Mouse (Mus musculus) stomach, postnatal 0 days (tissue): ENCODE results near the gene Disp2. TPM values are rescaled to one million over a fixed set of nuclear protein-coding genes. Genes with fewer than 3 reads are reported as not detected.

Experiments used
- ATAC-seq: fragments of 200-750 bp; cut with Nextera tagmentation; 2 replicates; pipeline ENCODE4 v1.8.0; 2017; ENCODE audit not compliant: low FRiP score, low TSS enrichment
- DNase-seq: peaks from one replicate; pipeline ENCODE4 v3.0.0-alpha.2; 2016; ENCODE audit warnings: low spot score
- H3K27ac ChIP-seq: fragments of 300-500 bp; sonication (generic); replicated peaks from 2 replicates; pipeline ENCODE4 v1.5.1; 2014; ENCODE audit warnings: mild to moderate bottlenecking, control low read depth
- H3K27me3 ChIP-seq: fragments of 300-500 bp; sonication (generic); 2 replicates; pipeline ENCODE4 v1.6.1; 2014; ENCODE audit warnings: low read length; ENCODE audit not compliant: control insufficient read depth, insufficient read depth
- H3K36me3 ChIP-seq: fragments of 300-500 bp; sonication (generic); 2 replicates; pipeline ENCODE4 v1.6.1; 2014; ENCODE audit warnings: low read length, mixed read lengths; ENCODE audit not compliant: control insufficient read depth, insufficient read depth
- H3K4me1 ChIP-seq: fragments of 300-500 bp; sonication (generic); replicated peaks from 2 replicates; pipeline ENCODE4 v1.6.1; 2014; ENCODE audit warnings: antibody characterized with exemption; ENCODE audit not compliant: control insufficient read depth, insufficient read depth
- H3K4me2 ChIP-seq: fragments of 300-500 bp; sonication (generic); replicated peaks from 2 replicates; pipeline ENCODE4 v1.6.1; 2014; ENCODE audit warnings: low read depth, mild to moderate bottlenecking, control low read depth, moderate library complexity
- H3K4me3 ChIP-seq: fragments of 300-500 bp; sonication (generic); 2 replicates; pipeline ENCODE4 v1.5.1; 2014; ENCODE audit warnings: low read depth, low read length, control low read depth
- H3K9ac ChIP-seq: fragments of 300-500 bp; sonication (generic); 2 replicates; pipeline ENCODE4 v1.6.1; 2014; ENCODE audit warnings: mild to moderate bottlenecking, low read length, control low read depth, mixed read lengths
- H3K9me3 ChIP-seq: fragments of 300-500 bp; sonication (generic); 2 replicates; pipeline ENCODE4 v1.6.1; 2016; ENCODE audit warnings: low read length; ENCODE audit not compliant: control insufficient read depth
- CTCF ChIP-seq: IDR thresholded peaks from 2 replicates; pipeline ENCODE4 v1.5.1; 2016; ENCODE audit warnings: antibody characterized with exemption, low read depth, mild to moderate bottlenecking, moderate library complexity
- EP300 ChIP-seq: optimal IDR thresholded peaks from 2 replicates; pipeline ENCODE3; 2016; ENCODE audit warnings: antibody characterized with exemption
- WGBS: fragments of 180-500 bp; shearing (Covaris S2); extraction: QIAGEN DNeasy Blood & Tissue Kit; methylation state at CpG from one replicate; pipeline ENCODE4 v1.1.7; 2014; 5-methylcytosine and 5-hydroxymethylcytosine counted together
- polyA plus RNA-seq: library from polyadenylated mRNA; unstranded; fragments of >200 nt; fragmentation: Nextera tagmentation; extraction: Ambion mirVana; gene quantifications from 2 replicates; pipeline ENCODE4 v1.2.1, GENCODE M21; 2015

Disp2 gene
- polyA plus RNA-seq, 1 experiment from 2014 or later: 1.1 TPM

GRCm38 (mm10) chr2:118783093-118783492, 3.6 kb downstream of the Disp2 start:
- no peak for TF ChIP-seq CTCF
- no peak for TF ChIP-seq EP300
- no peak for DNase-seq
- H3K4me3 ChIP-seq: no peak overlapping the region
- no peaks in the 10 kb centered on the region for H3K36me3 ChIP-seq
- no peaks in the 10 kb centered on the region for H3K9me3 ChIP-seq
- 0 out of 2 replicates have a peak, but pooled peaks cover 3% of the 10 kb centered on the region for H3K4me1 ChIP-seq
- ATAC-seq: no peak
- no peak overlapping the region for H3K9ac ChIP-seq
- WGBS: 48% methylated on average over 5 of the region's 5 CpGs
- no peaks in the 10 kb centered on the region for H3K27me3 ChIP-seq
- H3K27ac ChIP-seq: no peak overlapping the region
- H3K4me2 ChIP-seq: no peak overlapping the region

GRCm38 (mm10) chr2:118783663-118784062, 4.1 kb downstream of the Disp2 start:
- no peak for TF ChIP-seq CTCF
- no peak for TF ChIP-seq EP300
- Histone ChIP-seq H3K9me3 (no peaks in the 10 kb centered on the region), H3K9ac (no peak overlapping the region), H3K27me3 (no peaks in the 10 kb centered on the region), H3K36me3 (no peaks in the 10 kb centered on the region), H3K4me1 (0 out of 2 replicates have a peak, but pooled peaks cover 3% of the 10 kb centered on the region), H3K4me3 (no peak overlapping the region), H3K27ac (no peak overlapping the region), H3K4me2 (no peak overlapping the region)
- ATAC-seq (no peak), DNase-seq (no peak)
- WGBS: 88% methylated on average over 7 of the region's 7 CpGs

GRCm38 (mm10) chr2:118786525-118786924, 7.0 kb downstream of the Disp2 start:
- no peak overlapping the region for H3K27ac ChIP-seq
- H3K27me3 ChIP-seq: no peaks in the 10 kb centered on the region
- no peaks in the 10 kb centered on the region for H3K9me3 ChIP-seq
- DNase-seq (no peak), ATAC-seq (no peak)
- 66% methylated on average over 5 of the region's 5 CpGs for WGBS
- H3K4me3 ChIP-seq: no peak overlapping the region
- H3K4me1 ChIP-seq: no peaks in the 10 kb centered on the region
- no peak overlapping the region for H3K9ac ChIP-seq
- no peaks in the 10 kb centered on the region for H3K36me3 ChIP-seq
- H3K4me2 ChIP-seq: no peak overlapping the region
- TF ChIP-seq CTCF: no peak
- no peak for TF ChIP-seq EP300

- H3K27ac ChIP-seq: no peak overlapping the region
- H3K9ac ChIP-seq: no peak overlapping the region
- ATAC-seq (no peak), DNase-seq (no peak)
- H3K27me3 ChIP-seq: no peaks in the 10 kb centered on the region
- no peaks in the 10 kb centered on the region for H3K9me3 ChIP-seq
- no peak overlapping the region for H3K4me2 ChIP-seq
- H3K4me1 ChIP-seq: no peaks in the 10 kb centered on the region
- TF ChIP-seq CTCF (no peak), EP300 (no peak)
- no peak overlapping the region for H3K4me3 ChIP-seq
- WGBS: 86% methylated on average over 11 of the region's 11 CpGs
- no peaks in the 10 kb centered on the region for H3K36me3 ChIP-seq
Observed at GRCm38 (mm10) chr2:118789501-118789900, 10.0 kb downstream of the Disp2 start.

GRCm38 (mm10) chr2:118790221-118790550, 10.7 kb downstream of the Disp2 start:
- TF ChIP-seq CTCF: no peak
- TF ChIP-seq EP300: no peak
- ATAC-seq (no peak), DNase-seq (no peak)
- H3K9me3 ChIP-seq: no peaks in the 10 kb centered on the region
- no peak overlapping the region for H3K4me3 ChIP-seq
- 54% methylated on average over 12 of the region's 12 CpGs for WGBS
- H3K4me1 ChIP-seq: no peaks in the 10 kb centered on the region
- H3K4me2 ChIP-seq: peak overlapping the region; percentile 33
- no peaks in the 10 kb centered on the region for H3K36me3 ChIP-seq
- H3K27me3 ChIP-seq: no peaks in the 10 kb centered on the region
- no peak overlapping the region for H3K27ac ChIP-seq
- H3K9ac ChIP-seq: no peak overlapping the region

DNA sequence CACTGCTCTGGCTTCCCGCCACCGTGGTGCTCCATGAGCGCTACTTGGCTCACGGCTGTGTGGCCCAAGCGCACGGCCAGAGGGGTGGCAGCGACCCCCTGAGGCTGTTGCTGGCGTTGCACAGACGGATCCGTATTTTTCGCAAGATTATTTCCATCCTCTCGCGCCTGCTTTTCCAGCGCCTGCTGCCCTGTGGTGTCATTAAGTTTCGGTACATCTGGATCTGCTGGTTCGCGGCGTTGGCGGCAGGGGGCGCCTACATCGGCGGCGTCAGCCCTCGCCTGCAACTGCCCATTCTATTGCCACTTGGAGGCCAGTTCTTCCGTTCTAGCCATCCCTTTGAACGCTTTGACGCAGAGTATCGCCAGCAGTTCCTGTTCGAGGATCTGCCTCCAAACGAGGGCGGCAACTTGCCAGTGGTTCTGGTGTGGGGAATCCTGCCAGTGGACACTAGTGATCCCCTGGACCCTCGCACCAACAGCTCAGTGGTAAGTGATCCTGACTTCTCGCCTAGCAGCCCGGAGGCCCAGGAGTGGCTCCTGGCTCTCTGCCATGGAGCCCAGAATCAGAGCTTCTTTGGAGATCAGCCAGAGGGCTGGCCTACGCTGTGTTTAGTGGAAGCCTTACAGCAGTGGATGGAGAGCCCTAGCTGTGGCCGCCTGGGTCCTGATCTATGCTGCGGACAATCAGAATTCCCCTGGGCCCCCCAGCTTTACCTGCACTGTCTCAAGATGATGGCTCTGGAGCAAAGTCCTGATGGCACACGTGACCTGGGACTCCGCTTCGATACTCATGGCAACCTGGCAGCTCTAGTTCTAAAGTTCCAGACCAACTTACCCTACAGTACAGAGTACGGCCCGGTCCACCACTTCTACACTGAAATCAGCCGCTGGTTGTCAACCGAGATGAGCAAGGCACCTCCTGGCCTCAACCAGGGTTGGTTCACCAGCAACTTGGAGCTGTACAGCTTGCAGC, 11.3 kb downstream of the Disp2 start:
- H3K9ac ChIP-seq: no peak overlapping the region
- peak; percentile 62 for ATAC-seq
- no peaks in the 10 kb centered on the region for H3K27me3 ChIP-seq
- no peaks in the 10 kb centered on the region for H3K36me3 ChIP-seq
- H3K4me2 ChIP-seq: peak overlapping the region; percentile 33
- peak; percentile 74 for DNase-seq
- H3K4me1 ChIP-seq: no peaks in the 10 kb centered on the region
- peak overlapping the region; percentile 6; the same call in 1 of the 2 replicates for H3K4me3 ChIP-seq
- peak; percentile 84 for TF ChIP-seq CTCF
- no peak for TF ChIP-seq EP300
- 21% methylated on average over 44 of the region's 44 CpGs for WGBS
- H3K9me3 ChIP-seq: no peaks in the 10 kb centered on the region
- no peak overlapping the region for H3K27ac ChIP-seq
